In the genomic region with DNA sequence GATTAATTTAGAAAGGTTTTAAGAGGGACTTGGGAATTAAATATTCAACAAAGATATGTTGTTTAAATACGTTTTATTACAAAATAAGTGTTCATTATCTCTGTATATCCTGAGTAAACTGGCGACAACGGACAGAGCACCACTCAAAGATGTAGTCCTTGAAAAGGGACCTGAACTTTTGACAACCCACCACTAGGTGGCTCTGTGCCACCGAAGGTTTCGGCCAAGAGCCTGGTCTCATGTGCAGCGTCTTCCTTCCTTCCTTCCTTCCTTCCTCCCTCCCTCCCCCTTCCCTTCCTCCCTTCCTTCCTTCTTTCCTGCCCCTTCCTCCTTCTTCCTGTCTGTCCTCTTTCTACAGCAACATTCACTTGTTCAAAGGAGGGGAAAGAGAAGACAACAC, we compare ENCODE assay signal across 8 mouse cellular contexts. TPM values are rescaled to one million over a fixed set of nuclear protein-coding genes. Genes with fewer than 3 reads are reported as not detected.
DNase-seq lines count a peak whose midpoint lies in the region; ATAC-seq and TF ChIP-seq lines count a peak whose summit lies in the region.
"Had no signal": no experiment of that assay in that cellular context is flagged by ENCODE, and none has a peak within 500 bp of the region (broad histone marks: within the 10 kb centered on the region; RNA-seq: fewer than 3 reads in every experiment).

No protein-coding gene starts in this region.

- H3K9me3 ChIP-seq in embryonic facial prominence, embryonic 15.5 days (replicated peaks) = no peaks in the 10 kb centered on the region
- H3K9me3 ChIP-seq in heart, postnatal 0 days (replicated peaks; ENCODE audit: control insufficient read depth, low read length) = no peaks in the 10 kb centered on the region
- H3K9me3 ChIP-seq: megakaryocyte, embryonic 14.5 days had no signal

- TF ChIP-seq CTCF in bone marrow macrophage, adult 2 months (IDR thresholded peaks at IDR 0.05; ENCODE audit: low read depth, low read length) = peak; percentile 58
- TF ChIP-seq CTCF in heart, postnatal 0 days (IDR thresholded peaks at IDR 0.05; ENCODE audit: low read depth) = peak; percentile 81

- 0 out of 2 replicates have a peak, but pooled peaks have one; percentile 67 for ATAC-seq in embryonic facial prominence, embryonic 15.5 days (ENCODE audit: insufficient number of reproducible peaks, low FRiP score, low TSS enrichment, low read depth)
- no peak for ATAC-seq in heart, postnatal 0 days (ENCODE audit: insufficient read depth, low read depth)

- no peaks in the 10 kb centered on the region for H3K4me1 ChIP-seq in bone marrow macrophage, adult 2 months (ENCODE audit: control insufficient read depth, insufficient read depth, low read length)
- peaks cover 25% of the 10 kb centered on the region for H3K4me1 ChIP-seq in embryonic facial prominence, embryonic 15.5 days
- H3K4me1 ChIP-seq in heart, postnatal 0 days (ENCODE audit: control insufficient read depth, insufficient read depth) = no peaks in the 10 kb centered on the region

- H3K27ac ChIP-seq in bone marrow macrophage, adult 2 months (ENCODE audit: insufficient read depth, low read depth, low read length) = no peak overlapping the region
- 0 out of 2 replicates have a peak overlapping the region, but pooled peaks have one; percentile 19 for H3K27ac ChIP-seq in embryonic facial prominence, embryonic 15.5 days (replicated peaks)
- no peak overlapping the region for H3K27ac ChIP-seq in heart, postnatal 0 days (ENCODE audit: low read depth)

- H3K9ac ChIP-seq in embryonic facial prominence, embryonic 15.5 days = no peak overlapping the region
- no peak overlapping the region for H3K9ac ChIP-seq in heart, postnatal 0 days (replicated peaks; ENCODE audit: low read depth, low read length)

- H3K4me2 ChIP-seq in embryonic facial prominence, embryonic 15.5 days (replicated peaks) = no peak overlapping the region
- H3K4me2 ChIP-seq in heart, postnatal 0 days (ENCODE audit: low read depth, low read length) = no peak overlapping the region

- H3K27me3 ChIP-seq in embryonic facial prominence, embryonic 15.5 days = no peaks in the 10 kb centered on the region
- H3K27me3 ChIP-seq in heart, postnatal 0 days (ENCODE audit: control insufficient read depth, insufficient read depth, low read length) = no peaks in the 10 kb centered on the region

- no peak overlapping the region for H3K4me3 ChIP-seq in bone marrow macrophage, adult 2 months (ENCODE audit: insufficient read depth, low read length)
- no peak overlapping the region for H3K4me3 ChIP-seq in embryonic facial prominence, embryonic 15.5 days (replicated peaks)
- no peak overlapping the region for H3K4me3 ChIP-seq in heart, postnatal 0 days (ENCODE audit: low read depth, low read length)
- H3K4me3 ChIP-seq: megakaryocyte, embryonic 14.5 days had no signal

- no peak for TF ChIP-seq POLR2A in bone marrow macrophage, adult 2 months (IDR thresholded peaks at IDR 0.05; ENCODE audit: borderline replicate concordance, low read depth, low read length)

- 3% methylated on average over 6 of the region's 6 CpGs for WGBS in embryonic facial prominence, embryonic 15.5 days
- 2% methylated on average over 6 of the region's 6 CpGs for WGBS in heart, postnatal 0 days

- DNase-seq in MEL-GATA-1-ER (ENCODE audit: extremely low read depth, low read depth) = peak; percentile 43
- DNase-seq in heart, postnatal 0 days (ENCODE audit: low spot score) = peak; percentile 80
- peak; percentile 44 for DNase-seq in layer of hippocampus, adult 9-11 months
- DNase-seq in lung, postnatal 36 days = peak; percentile 75
- peak; percentile 72 for DNase-seq in right cerebral cortex, postnatal 14 days

- H3K36me3 ChIP-seq in embryonic facial prominence, embryonic 15.5 days = no peaks in the 10 kb centered on the region
- H3K36me3 ChIP-seq in heart, postnatal 0 days (replicated peaks; ENCODE audit: control insufficient read depth, insufficient read depth, low read length) = no peaks in the 10 kb centered on the region

- no peak for TF ChIP-seq EP300 in heart, postnatal 0 days (IDR thresholded peaks at IDR 0.05; ENCODE audit: low read depth)

RNA-seq across cellular contexts. Expression of a gene that starts 13.1 kb away (rescaled TPM):
- polyA plus RNA-seq in bone marrow macrophage, adult 2 months (2012; ENCODE audit: insufficient read depth, insufficient read length, missing spikeins) = 15.7 and 17.7 TPM in 2 replicates
- 64.0 and 66.9 TPM in 2 replicates for polyA plus RNA-seq in embryonic facial prominence, embryonic 15.5 days (2015; fragmentation: Nextera tagmentation; extraction: Ambion mirVana)
- total RNA-seq in heart, postnatal 0 days (2014; rRNA removed; ENCODE audit: low replicate concordance) = 11.1 and 11.2 TPM in 2 replicates
- polyA plus RNA-seq in heart, postnatal 0 days (2015; fragmentation: Nextera tagmentation; extraction: Ambion mirVana) = 23.2 and 26.7 TPM in 2 replicates

RNA-seq across cellular contexts. Expression of a gene that starts 27.1 kb away (rescaled TPM):
- polyA plus RNA-seq in bone marrow macrophage, adult 2 months (2012; ENCODE audit: insufficient read depth, insufficient read length, missing spikeins) = 0.33 and 0.50 TPM in 2 replicates
- polyA plus RNA-seq in embryonic facial prominence, embryonic 15.5 days (2015; fragmentation: Nextera tagmentation; extraction: Ambion mirVana) = 10.7 and 10.8 TPM in 2 replicates
- total RNA-seq in heart, postnatal 0 days (2014; rRNA removed; ENCODE audit: low replicate concordance) = 23.5 and 24.5 TPM in 2 replicates
- polyA plus RNA-seq in heart, postnatal 0 days (2015; fragmentation: Nextera tagmentation; extraction: Ambion mirVana) = 4.2 TPM in 2 replicates
